Mouse (Mus musculus): ENCODE data around the gene Rxfp2. TPM values are rescaled to one million over a fixed set of nuclear protein-coding genes. Genes with fewer than 3 reads are reported as not detected.

Gene Rxfp2
- total and polyA plus RNA-seq, 3 experiments = 0.16 TPM; not detected in 2

DNA sequence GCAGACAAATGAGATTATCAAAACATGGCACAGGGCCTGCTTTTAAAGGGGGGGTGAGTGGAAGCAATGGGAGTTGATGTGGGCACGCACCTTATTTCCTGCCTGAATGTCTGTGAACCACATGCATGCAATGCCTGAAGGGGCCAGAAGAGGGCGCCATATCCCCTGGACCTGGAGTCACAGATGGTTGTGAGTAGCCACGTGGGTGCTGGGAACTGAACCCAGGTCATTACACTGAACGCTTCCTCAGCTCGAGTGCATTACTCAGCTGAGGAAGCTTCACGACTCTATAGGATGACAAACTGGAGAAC lies 98.4 kb downstream of the Rxfp2 start:
- H3K9me3 ChIP-seq (replicated peaks) = peaks cover 69% of the 10 kb centered on the region
- no peak overlapping the region for H3K4me3 ChIP-seq (ENCODE audit: low read depth, low read length)
- TF ChIP-seq POLR2AphosphoS5 (IDR thresholded peaks at IDR 0.05; ENCODE audit: insufficient replicate concordance, low read depth, low read length) (no peak), TAL1 (conservative IDR thresholded peaks at IDR 0.05; ENCODE audit: low read depth, low read length) (no peak), GATA2 (IDR thresholded peaks at IDR 0.05; ENCODE audit: borderline replicate concordance, low read depth, low read length) (no peak), GATA1 (IDR thresholded peaks at IDR 0.05; ENCODE audit: borderline replicate concordance, low read length) (no peak), CTCF (IDR thresholded peaks at IDR 0.05; ENCODE audit: low read depth, low read length) (no peak)
- H3K4me1 ChIP-seq (ENCODE audit: insufficient read depth, low read depth, low read length) = no peaks in the 10 kb centered on the region
- DNase-seq (ENCODE audit: low spot score) (no peak), ATAC-seq (ENCODE audit: extremely low read depth, insufficient number of reproducible peaks, low FRiP score, poor library complexity, severe bottlenecking) (no peak)
- no peaks in the 10 kb centered on the region for H3K27me3 ChIP-seq (ENCODE audit: insufficient read depth, low read length)
- no peaks in the 10 kb centered on the region for H3K36me3 ChIP-seq (replicated peaks)

DNA sequence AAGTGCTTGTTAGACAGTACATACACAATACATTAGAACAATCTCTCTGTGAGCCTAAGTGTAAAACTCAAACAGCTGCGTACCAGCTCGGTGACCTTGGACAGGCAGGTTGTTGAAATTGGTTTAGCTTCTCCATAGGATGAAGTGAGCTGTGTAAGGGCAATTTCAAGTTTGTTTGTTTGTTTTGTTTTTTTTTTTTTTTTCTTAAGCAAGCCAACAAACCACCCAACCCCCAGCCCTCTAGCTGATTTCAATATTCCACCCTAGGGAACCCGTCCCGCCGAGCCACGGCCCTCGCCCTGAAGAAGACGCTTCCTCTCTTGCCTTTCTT lies 99.6 kb downstream of the Rxfp2 start:
- H3K4me1 ChIP-seq (ENCODE audit: insufficient read depth, low read depth, low read length) = no peaks in the 10 kb centered on the region
- DNase-seq (ENCODE audit: low spot score) = no peak
- no peak overlapping the region for H3K4me3 ChIP-seq (ENCODE audit: low read depth, low read length)
- no peaks in the 10 kb centered on the region for H3K36me3 ChIP-seq (replicated peaks)
- no peaks in the 10 kb centered on the region for H3K27me3 ChIP-seq (ENCODE audit: insufficient read depth, low read length)
- H3K9me3 ChIP-seq (replicated peaks) = peaks cover 71% of the 10 kb centered on the region
- no peak for TF ChIP-seq POLR2AphosphoS5 (IDR thresholded peaks at IDR 0.05; ENCODE audit: insufficient replicate concordance, low read depth, low read length)
- no peak for TF ChIP-seq GATA2 (IDR thresholded peaks at IDR 0.05; ENCODE audit: borderline replicate concordance, low read depth, low read length)
- TF ChIP-seq TAL1 (conservative IDR thresholded peaks at IDR 0.05; ENCODE audit: low read depth, low read length) = no peak
- TF ChIP-seq CTCF (IDR thresholded peaks at IDR 0.05; ENCODE audit: low read depth, low read length) = no peak
- TF ChIP-seq GATA1 (IDR thresholded peaks at IDR 0.05; ENCODE audit: borderline replicate concordance, low read length) = no peak
- no peak for ATAC-seq (ENCODE audit: extremely low read depth, insufficient number of reproducible peaks, low FRiP score, poor library complexity, severe bottlenecking)

DNA sequence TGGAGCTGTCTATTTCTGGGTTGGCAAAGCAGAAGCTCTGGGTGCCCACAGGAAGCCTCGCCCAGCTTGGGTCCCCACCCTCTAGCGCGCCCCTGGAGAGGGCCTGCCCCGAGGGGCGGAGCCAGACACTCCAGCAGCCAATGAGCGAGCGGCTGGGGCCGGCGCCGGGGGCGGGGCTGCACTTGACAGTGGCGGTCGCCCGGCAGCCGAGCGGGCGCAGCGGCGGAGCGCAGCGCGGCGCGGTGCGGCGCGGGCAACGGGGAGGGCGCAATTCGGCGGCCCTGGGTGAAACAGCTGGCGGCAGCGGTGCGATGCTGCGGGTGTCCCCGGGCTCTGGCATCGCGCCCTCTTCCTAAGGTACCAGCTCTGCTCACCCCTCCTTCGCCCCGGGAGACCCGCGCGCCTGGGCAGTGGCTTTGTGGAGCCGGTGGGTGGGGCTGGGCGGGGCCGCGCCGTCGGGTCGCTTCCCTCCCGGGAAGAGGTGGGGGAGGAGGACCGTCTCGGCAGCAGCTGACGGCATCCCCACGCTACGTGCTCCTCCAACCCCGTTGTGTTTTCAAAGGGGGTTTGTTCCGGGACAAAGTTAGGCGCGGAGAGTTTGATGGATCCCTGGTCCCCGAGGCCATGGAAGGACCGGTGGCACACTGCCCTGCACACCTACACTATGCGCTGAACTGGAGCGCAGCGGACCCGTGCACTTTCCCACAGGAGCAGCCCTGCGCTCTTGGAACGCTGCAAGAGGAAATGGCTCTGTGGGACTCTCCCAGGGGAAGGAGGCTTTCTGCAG lies 100.2 kb downstream of the Rxfp2 start, which contains the start of gene Fry:
Gene Fry, plus strand, starts transcription at position 191 of the 787 bp plus-strand sequence.
- ATAC-seq (ENCODE audit: extremely low read depth, insufficient number of reproducible peaks, low FRiP score, poor library complexity, severe bottlenecking) (no peak), DNase-seq (ENCODE audit: low spot score) (no peak)
- H3K4me3 ChIP-seq (ENCODE audit: low read depth, low read length) = no peak within 1 kb of the TSS; the same call in 1 of the 2 replicates
- H3K9me3 ChIP-seq (replicated peaks) = peaks cover 72% of the 10 kb centered on the region
- no peaks in the 10 kb centered on the region for H3K4me1 ChIP-seq (ENCODE audit: insufficient read depth, low read depth, low read length)
- TF ChIP-seq POLR2AphosphoS5 (IDR thresholded peaks at IDR 0.05; ENCODE audit: insufficient replicate concordance, low read depth, low read length) (no peak), TAL1 (conservative IDR thresholded peaks at IDR 0.05; ENCODE audit: low read depth, low read length) (no peak), GATA1 (IDR thresholded peaks at IDR 0.05; ENCODE audit: borderline replicate concordance, low read length) (no peak), GATA2 (IDR thresholded peaks at IDR 0.05; ENCODE audit: borderline replicate concordance, low read depth, low read length) (no peak), CTCF (IDR thresholded peaks at IDR 0.05; ENCODE audit: low read depth, low read length) (no peak)
- H3K27me3 ChIP-seq (ENCODE audit: insufficient read depth, low read length) = no peaks in the 10 kb centered on the region
- no peaks in the 10 kb centered on the region for H3K36me3 ChIP-seq (replicated peaks)

DNA sequence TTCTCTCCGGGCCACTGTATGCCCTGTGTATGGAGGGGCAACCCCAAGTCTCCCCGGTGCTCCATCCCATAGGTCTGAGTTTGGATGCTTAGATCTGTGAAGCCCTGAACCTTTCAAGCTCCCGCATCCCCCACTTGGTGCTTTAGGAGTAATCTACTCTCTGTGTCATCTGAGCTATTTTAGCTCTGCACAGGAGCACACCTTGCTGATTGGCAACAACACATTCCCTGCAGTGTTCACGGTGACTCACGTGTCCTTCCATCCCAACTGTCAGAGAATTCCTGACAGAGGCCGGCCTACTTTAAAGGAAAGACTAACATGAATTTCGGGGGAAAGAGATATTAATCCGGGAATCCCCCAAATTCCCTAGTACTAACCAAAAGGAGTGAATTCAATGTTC lies 102.2 kb downstream of the Rxfp2 start:
- TF ChIP-seq GATA1 (IDR thresholded peaks at IDR 0.05; ENCODE audit: borderline replicate concordance, low read length) (no peak), POLR2AphosphoS5 (IDR thresholded peaks at IDR 0.05; ENCODE audit: insufficient replicate concordance, low read depth, low read length) (no peak), CTCF (IDR thresholded peaks at IDR 0.05; ENCODE audit: low read depth, low read length) (no peak), TAL1 (conservative IDR thresholded peaks at IDR 0.05; ENCODE audit: low read depth, low read length) (no peak), GATA2 (IDR thresholded peaks at IDR 0.05; ENCODE audit: borderline replicate concordance, low read depth, low read length) (no peak)
- DNase-seq (ENCODE audit: low spot score) = no peak
- no peaks in the 10 kb centered on the region for H3K36me3 ChIP-seq (replicated peaks)
- peaks cover 69% of the 10 kb centered on the region for H3K9me3 ChIP-seq (replicated peaks)
- no peak overlapping the region for H3K4me3 ChIP-seq (ENCODE audit: low read depth, low read length)
- H3K4me1 ChIP-seq (ENCODE audit: insufficient read depth, low read depth, low read length) = no peaks in the 10 kb centered on the region
- no peaks in the 10 kb centered on the region for H3K27me3 ChIP-seq (ENCODE audit: insufficient read depth, low read length)
- ATAC-seq (ENCODE audit: extremely low read depth, insufficient number of reproducible peaks, low FRiP score, poor library complexity, severe bottlenecking) = no peak

DNA sequence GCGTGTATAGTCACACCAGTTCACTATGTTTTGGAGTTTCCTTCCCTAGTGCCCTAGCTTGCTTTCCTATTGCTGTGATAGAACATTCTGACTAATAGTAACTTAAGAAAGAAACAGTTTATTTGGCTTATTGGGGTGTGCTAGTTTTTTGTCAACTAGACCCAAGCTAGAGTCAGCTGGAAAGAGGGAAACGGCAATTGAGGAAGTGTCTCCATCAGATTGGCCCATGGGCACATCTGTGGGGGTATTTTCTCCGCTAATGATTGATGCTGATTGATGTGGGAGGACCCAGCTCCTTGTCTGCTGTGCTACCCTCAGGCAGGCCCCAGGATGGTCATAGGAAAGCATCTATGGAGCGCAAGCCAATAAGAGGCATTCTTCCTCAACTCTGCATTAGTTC lies 103.6 kb downstream of the Rxfp2 start:
- DNase-seq (ENCODE audit: low spot score) (no peak), ATAC-seq (ENCODE audit: extremely low read depth, insufficient number of reproducible peaks, low FRiP score, poor library complexity, severe bottlenecking) (no peak)
- TF ChIP-seq TAL1 (conservative IDR thresholded peaks at IDR 0.05; ENCODE audit: low read depth, low read length) = no peak
- TF ChIP-seq GATA1 (IDR thresholded peaks at IDR 0.05; ENCODE audit: borderline replicate concordance, low read length) = no peak
- TF ChIP-seq CTCF (IDR thresholded peaks at IDR 0.05; ENCODE audit: low read depth, low read length) = no peak
- no peak for TF ChIP-seq GATA2 (IDR thresholded peaks at IDR 0.05; ENCODE audit: borderline replicate concordance, low read depth, low read length)
- TF ChIP-seq POLR2AphosphoS5 (IDR thresholded peaks at IDR 0.05; ENCODE audit: insufficient replicate concordance, low read depth, low read length) = no peak
- no peaks in the 10 kb centered on the region for H3K36me3 ChIP-seq (replicated peaks)
- H3K4me1 ChIP-seq (ENCODE audit: insufficient read depth, low read depth, low read length) = no peaks in the 10 kb centered on the region
- H3K4me3 ChIP-seq (ENCODE audit: low read depth, low read length) = no peak overlapping the region
- no peaks in the 10 kb centered on the region for H3K27me3 ChIP-seq (ENCODE audit: insufficient read depth, low read length)
- peaks cover 69% of the 10 kb centered on the region for H3K9me3 ChIP-seq (replicated peaks)

DNA sequence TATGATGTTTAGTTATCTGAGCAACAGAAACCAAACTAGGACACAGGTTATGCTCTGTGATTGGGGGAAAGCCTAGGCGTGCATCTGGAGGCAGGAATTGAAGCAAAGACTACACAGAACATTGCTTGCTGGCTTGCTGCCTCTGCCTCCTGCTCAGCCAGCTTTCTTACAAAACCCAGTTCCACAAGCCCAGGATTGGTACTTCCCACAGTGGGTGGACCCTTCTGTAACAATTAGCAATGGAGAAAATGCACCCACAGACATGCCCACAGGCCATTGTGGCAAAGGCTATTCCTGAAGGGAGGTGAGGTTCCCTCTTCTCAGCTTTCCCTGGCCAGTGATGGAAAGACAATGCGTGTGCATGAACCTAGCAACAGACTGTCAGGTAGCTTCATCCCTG lies 104.1 kb downstream of the Rxfp2 start:
- Histone ChIP-seq H3K36me3 (replicated peaks) (no peaks in the 10 kb centered on the region), H3K4me3 (ENCODE audit: low read depth, low read length) (no peak overlapping the region), H3K9me3 (replicated peaks) (peaks cover 67% of the 10 kb centered on the region), H3K27me3 (ENCODE audit: insufficient read depth, low read length) (no peaks in the 10 kb centered on the region), H3K4me1 (ENCODE audit: insufficient read depth, low read depth, low read length) (no peaks in the 10 kb centered on the region)
- TF ChIP-seq POLR2AphosphoS5 (IDR thresholded peaks at IDR 0.05; ENCODE audit: insufficient replicate concordance, low read depth, low read length) = no peak
- DNase-seq (ENCODE audit: low spot score) = no peak
- no peak for ATAC-seq (ENCODE audit: extremely low read depth, insufficient number of reproducible peaks, low FRiP score, poor library complexity, severe bottlenecking)

Measured in G1E (cell line).